Mouse (Mus musculus): ENCODE data around the gene Mrpl58.

DNA sequence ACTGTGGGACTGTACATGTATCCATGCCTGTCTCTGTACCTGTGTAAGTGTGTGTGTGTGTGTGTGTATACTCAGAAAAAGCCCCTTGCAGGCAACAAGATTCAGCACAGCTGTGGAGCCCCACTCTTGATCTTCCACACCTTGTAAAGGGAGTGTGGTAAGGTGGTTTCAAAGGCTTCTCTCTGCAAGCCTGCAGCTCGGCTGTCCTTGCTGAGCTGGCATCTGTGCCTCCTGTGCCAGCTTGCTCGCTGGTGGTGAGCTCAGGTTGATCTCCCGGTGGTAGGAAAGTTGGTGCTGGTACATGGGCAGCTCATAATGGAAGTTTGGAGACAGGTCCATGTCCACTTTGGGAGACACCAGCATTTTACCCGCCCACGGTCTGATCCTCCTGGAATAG lies 58.3 kb downstream of the Mrpl58 start:
- no peak for TF ChIP-seq CTCF (IDR thresholded peaks at IDR 0.05; ENCODE audit: extremely low read depth, insufficient read depth, low read length)
- TF ChIP-seq POLR2A (IDR thresholded peaks at IDR 0.05; ENCODE audit: extremely low read depth, insufficient read depth, low read length) = no peak
